Mouse (Mus musculus) embryo, embryonic 11 days (tissue): Measurements from ENCODE around the gene Zfp609.
"Not testable (repeated sequence)": the region's sequence is repeated elsewhere in the genome, so short reads cannot be mapped to it uniquely, and the experiment has no call there.

Experiments
- DNase-seq: peaks from one replicate; pipeline ENCODE4 v3.0.0-alpha.2; 2015

The Zfp609 gene

DNA sequence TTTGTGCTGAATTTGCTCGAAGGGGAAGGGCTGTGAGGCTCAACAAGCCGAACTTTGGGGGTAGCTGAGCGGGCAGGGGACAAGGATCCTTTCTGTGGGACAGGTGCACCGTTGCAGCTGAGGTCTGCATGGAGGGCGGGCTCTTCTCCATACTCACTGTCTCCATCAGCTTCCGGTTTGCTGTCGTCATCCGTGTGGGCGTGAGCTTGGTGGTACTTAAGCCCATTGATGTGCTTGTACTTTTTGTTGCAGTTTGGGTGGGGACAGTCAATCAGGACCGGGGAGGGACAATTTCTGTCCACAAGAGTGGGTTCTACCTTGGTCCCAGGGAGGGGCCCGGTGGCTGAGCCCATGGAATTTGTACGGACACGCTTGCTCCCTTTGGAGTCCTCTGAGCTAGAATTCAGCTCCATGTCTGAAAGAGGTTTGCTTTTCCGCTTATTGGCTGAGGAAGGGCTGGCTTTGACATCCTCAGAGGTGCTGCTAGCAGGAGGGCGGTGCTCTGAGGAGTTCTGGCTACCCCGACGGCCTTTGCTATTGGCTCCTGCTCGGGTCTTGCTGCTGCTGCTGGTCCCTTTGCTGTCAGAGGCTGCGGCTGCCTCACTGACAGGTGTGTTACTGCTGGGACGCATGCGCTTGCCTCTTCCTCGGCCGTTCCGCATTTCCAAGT lies 123.3 kb downstream of the Zfp609 start:
- no peak for DNase-seq

DNA sequence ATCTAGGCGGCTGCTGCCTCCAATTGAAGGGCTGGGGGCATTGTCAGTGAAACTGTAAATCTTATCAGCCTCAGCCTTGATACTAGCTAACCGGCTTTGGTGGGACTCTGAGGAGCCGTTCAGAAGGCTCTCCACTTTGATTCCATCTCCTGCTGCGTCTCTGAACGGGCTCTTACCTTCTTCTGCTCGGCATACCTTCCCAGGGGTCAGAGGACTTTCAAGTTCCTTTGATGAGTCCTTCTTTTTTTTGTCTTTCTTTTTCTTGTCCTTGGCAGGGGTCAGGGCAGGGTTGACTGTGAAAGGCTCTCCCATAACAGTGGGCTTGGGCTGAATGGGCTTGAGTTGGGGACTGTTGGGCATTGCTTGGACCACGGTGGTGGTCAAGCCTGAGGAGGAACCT lies 124.1 kb downstream of the Zfp609 start:
- DNase-seq: no peak

DNA sequence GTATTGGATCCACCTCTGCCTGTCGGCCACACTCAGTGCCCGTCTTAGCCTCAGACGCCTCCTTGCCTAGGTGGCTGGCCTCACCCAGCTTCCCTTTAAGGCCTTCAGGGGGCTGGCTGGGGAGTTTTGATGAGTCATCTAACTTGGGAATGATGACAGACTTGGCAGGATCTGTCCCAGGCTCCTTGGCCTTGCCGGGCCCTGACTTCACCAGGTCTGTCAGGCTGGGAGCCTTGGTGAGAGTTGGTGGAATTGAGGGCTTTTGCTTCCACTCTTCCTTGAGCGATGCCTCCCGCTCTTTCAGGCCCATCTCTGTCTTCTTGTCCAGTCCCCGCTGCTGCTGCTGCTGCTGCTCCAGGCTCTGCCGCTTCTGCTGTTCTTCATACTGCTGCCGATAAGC lies 125.1 kb downstream of the Zfp609 start:
- no peak for DNase-seq

DNA sequence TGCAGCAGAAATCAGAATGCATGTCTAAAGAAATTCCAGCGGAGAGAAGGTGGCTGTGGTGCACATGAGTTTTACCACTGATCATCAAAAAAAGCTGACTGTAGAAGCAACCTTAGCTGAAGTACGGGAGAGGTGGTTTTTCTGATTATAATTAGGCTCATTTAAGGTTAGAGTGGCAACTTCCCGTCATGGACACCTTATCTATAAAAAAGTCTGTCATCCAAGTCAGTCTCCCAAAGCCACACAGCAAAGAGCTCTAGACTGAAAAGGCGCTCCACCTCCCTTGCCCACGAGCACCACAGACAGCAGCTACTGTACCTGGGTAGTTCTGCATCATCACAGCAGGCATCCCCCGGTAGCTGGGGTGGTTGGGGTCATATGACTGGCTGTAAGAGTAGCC lies 126.9 kb downstream of the Zfp609 start:
- DNase-seq: no peak

DNA sequence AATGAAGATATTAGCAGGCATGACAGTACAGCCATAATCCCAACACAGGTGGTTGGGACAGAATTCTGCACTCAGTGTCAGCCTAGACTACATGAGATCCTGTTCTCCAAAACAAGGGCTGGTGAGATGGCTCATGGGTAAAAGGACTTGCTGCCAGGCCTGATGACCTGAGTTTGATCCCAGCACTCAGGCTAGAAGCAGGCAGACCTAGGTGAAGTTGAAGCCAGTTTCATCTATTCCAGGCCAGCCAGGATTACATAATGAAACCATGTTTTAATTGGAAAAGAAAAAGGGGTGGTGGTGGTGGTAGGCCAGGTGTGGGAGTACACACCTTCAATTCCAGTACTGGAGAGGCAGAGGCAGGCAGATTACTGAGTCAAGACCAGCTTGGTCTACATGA lies 129.4 kb downstream of the Zfp609 start:
- no peak for DNase-seq

DNA sequence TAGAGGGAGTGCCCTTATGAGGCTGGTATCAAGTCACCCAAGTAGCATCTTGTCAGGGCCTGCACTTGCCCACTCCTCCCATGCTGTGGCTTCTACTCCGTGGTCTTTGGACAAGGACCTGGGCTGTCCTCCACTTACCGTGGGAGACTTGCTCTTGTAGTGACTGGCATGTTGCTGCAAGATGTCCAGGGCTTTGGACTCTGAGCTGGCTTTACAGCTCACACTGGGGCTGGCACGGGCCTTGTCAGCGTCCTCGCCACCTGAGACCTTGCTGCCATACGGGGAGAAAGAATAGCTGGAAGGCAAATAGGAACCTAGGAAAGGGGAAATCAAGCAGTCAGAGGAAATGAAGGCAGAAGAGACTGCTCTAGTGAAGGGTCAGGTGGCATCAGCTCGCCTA lies 130.0 kb downstream of the Zfp609 start:
- DNase-seq: no peak

DNA sequence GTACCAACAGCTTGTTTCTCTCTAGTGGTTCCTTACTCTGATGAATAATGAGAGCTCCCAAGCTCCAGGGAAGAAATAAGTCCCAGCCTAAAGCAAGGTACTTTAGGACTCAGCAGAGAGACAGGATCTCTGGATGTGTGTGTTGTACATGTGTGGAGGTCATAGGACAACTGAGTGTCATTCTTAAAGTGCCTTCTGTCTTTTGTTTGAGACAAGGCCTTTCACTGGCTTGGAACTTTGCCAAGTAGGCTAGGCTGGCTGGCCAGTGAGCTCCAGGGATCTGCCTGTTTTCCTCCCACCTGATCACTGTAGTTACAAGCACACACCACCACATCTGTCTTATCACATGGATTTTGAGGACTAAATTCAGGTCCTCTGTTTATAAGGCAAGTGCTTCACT lies 131.0 kb downstream of the Zfp609 start:
- DNase-seq: no peak

DNA sequence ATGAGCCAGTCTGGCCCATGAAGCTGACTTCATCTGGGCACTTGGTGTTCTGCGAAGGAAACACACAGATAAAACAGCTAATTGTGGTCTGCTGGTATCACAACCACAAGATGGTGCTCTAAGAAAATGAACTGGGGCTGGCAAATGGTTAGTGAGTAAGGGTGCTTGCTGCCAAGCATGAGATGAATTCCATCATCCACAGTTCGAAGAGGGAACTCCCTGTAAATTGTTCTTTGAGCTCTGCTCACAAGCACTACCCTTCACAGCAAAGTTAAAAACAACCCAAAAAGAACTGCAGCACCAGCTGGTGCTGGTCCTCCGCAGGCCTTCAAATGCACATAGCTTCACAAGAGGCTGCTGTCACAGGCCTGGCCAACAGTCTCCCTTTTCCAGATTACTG lies 131.7 kb downstream of the Zfp609 start:
- DNase-seq: no peak

DNA sequence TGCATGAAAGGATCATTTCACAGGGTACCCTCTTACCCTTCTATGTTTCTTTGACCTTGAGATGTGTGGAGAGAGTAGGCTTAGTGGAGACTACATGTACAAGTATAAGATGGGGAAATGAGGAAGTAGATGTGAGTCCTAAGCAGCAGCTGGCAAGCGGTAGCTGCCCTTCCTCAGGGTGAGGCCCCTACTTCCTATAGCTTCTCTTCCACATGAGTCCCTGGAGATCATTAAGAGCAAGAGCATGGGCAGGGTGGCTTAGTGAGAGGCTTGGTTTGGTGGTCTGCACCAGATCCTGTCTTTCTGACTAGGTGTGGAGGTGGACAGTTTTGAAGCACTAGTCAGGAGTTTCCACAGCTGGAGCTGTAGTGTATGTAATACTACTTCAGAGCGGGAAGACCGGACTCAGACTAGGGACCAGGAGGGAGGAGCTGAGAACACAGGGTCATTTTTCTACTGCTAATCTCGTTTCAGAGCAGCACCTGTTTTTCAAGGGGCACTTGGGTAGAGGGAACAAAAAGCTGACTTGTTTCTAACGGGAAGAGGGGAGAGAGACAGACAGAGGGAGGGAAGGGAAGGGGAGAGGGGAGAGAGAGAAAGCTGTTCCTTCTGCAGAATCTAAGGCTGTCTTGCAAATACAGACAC lies 134.3 kb downstream of the Zfp609 start:
- no peak for DNase-seq

DNA sequence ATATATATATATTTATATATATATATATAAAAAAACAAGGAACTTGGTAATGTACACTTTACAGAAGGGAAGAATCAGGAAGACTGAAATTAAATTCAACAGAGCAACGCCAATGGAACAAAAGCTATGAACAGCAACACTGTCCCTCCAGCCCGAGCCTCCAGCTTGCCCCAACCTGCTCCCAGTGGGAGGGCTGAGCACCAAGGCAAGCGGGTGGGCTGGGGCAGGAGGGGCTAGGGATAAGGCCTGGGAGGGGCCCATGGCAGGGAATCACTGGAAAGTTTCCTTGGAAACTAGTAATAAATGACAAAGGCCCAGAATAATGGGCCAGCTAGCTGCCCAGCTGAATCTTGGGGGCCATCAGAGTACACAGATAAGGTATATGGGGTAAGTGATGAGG lies 134.9 kb downstream of the Zfp609 start:
- no peak for DNase-seq

DNA sequence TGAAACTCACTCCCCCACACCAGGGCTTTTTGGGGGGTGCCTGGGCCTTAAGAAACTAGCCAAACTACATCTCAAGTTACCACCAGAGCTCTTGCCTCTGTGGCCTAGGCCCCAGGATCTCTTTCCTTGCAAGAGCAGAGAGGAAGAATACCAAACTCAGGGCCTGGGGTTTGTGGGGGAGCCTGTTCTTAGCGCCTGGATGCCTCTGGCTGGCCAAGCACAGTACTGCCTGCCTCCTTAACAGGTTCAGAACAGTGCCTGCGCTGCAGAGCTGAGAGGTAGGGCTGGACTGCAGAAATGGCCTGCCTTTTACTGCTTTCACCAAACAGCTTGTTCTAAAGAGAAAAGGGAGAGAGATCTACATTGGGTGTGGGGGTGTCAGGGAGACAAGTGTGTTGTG lies 137.5 kb downstream of the Zfp609 start:
- DNase-seq: not testable (repeated sequence)

DNA sequence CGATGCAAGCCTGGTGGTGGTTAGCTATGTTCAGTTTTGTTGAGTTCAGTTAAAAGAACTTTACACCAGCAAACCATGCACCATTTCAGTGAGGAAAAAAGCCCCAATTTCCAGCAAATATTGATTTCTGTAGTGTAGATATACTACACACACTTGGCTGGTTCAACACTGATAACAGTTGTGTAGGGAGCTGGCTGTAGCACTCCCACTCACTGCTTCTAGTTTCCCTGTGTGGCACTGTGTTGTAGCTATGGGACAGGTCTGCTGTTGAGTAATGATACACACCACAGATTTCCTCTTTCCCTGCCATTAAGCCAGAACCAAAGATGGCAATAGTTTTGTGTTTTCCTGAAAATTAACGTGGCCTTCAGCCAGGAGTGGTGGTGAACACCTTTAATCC lies 142.7 kb downstream of the Zfp609 start:
- DNase-seq: no peak

DNA sequence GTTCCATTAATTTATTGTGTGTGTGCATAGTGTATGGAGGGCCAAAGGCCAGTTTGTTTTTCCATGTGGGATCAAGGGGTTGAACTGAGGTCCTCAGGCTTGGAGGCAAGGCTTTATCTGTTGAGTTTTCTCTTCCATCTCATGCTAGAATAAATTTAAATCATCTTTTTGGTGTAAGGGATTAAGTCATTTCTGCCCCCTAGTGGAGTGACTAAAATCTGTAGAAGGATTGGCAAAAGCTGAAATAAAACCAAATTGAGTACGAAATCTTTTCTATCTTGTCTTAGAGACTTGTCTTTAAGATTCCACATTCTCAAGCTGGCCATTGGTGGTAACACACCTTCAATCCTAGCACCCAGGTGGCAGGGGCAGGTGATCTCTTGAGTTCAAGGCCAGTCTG lies 144.4 kb downstream of the Zfp609 start:
- DNase-seq: peak; percentile 61

DNA sequence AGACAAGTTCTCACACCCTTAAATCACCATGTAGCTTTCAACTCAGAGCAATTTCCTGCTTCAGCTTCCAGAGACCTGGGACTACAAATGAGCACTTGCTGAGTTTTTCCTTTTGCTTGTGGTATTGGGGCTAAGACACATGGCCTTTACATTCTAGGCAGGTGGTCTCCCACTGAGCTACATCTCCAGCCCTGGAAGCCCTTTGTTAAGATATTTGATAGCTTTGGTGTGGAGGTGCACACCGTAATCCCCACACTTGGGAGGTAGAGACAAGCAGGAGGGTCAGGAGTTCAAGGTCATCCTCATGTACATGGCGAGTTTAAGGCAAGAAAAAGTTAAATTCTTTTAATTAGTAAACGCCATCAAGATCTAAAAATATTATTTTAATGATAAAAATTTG lies 145.2 kb downstream of the Zfp609 start:
- no peak for DNase-seq

DNA sequence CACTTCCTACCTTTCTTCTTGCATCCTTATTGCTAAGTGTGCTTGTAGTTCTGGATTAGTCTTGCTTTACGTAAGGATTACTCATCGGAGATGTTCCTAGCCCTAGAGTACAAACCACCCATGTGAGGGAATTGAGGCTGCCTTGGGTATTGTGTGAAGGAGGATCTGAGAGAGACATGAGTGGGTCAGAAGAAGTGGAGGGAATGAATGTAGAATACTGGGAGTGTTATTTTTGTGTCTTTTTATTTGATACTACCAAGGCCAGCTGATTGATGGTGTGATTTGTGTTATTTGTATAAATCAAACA lies 145.8 kb downstream of the Zfp609 start:
- no peak for DNase-seq

DNA sequence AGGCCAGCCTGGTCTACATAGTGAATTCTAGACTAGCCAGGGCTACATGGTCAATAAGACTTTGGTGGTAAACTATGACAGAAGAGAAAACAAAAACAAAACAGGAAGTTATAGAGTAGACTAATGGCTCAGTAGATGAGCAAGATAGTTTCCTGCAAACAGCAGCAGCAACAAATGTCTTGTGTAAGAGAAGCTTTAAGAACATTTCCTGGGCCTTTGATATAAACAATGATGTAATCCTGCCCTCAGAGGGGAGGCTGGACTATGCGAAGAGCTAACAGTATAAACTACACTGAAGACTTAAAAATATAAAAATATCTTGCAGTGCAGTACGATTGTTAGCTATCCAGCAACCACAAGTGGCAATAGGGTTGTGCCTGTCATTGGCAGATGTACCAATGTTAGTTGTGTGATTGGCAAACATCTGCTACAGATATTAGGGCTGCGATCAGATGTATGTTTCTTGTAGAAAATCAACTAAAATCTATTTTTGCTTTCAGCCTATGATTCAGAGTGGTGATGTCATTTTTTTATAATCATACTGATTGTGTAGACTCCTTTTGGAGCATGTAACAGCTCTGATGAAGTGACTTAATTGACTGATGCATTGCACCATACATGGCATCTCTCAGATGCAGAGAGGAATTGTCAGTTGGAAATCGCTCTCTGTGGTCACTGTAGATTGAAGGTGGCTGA lies 146.3 kb downstream of the Zfp609 start:
- no peak for DNase-seq

DNA sequence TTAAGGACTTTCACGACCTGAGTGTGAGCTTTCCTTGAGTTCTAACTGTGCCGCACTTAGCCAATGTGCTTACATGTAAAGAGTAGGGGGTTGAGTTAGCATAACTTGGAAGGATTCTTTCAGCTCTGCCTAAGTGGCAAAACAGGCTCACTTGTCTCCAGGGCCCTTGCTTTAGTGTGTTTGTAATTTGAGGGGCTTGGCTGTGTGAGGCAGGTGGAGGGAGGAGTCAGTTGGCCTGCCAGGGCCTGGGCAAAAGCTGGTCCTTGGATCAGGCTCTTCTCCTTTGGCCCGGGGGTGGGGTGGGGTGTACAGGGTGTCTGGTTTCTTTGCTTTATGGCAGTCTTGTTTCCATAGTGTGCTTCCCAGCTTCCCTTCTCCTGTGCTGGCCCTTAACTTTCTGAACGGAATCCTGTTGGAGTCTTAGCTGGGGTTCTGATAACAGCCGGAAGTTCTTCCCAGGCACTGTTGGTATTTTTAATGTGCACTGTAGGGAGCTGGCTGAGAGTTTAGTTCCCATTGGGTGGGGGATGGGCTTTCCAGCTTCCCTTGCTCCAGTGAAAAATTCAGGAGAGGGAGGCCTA lies 148.1 kb downstream of the Zfp609 start:
- peak; percentile 67 for DNase-seq

DNA sequence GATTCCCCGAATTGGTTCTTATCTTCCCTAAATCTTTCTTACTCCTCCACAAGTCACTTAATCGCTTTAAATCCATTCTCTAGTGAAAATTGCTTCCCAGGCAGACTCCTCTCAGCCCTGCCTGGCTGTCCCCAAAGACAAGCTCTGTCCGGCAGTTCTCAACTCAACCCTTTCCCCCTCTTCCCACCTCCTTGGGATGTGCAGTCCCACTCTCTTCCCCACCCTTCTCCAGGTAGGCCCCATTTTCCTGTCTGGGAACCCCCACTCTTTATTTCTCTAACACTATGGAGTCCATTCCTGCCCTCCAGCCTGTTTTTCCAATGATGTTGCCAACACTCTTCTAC lies 150.3 kb downstream of the Zfp609 start:
- DNase-seq: no peak

DNA sequence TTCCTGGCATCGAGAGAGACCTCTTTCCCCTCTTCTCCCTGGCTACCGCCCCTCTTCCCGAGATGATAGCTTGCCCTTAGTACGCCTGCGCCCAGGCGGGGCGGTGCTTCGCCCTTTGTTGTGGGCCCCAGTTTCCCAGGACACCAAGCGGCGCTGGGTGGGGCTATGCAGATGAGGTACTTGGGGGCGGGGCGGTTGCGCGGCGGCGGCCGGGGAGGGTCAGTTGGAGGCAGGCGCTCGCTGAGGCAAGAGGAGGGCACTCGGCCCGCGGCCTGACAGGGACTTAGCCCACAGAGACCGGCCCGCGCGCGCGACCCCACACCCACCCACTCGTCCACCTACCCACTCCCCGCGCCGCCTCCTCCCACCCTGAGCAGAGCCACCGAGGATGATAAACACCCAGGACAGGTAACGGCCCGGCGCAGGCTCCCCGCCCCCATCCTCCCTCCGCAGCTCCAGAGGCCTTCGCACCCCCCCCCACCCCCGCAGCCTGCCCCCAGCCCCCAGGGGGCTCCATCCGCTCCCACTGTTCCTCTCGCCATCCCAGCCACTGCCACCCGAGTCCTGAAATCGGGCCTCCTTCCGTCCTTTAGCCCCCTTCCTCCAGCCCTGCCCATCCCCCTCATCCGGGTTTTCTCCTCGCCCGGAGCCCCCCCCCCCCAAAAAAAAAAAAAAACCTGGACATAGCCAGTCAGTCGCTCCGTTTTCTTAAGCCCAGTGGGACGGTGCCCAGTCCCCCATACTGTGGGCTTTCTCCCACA lies 150.8 kb downstream of the Zfp609 start:
- DNase-seq: peak; percentile 99

DNA sequence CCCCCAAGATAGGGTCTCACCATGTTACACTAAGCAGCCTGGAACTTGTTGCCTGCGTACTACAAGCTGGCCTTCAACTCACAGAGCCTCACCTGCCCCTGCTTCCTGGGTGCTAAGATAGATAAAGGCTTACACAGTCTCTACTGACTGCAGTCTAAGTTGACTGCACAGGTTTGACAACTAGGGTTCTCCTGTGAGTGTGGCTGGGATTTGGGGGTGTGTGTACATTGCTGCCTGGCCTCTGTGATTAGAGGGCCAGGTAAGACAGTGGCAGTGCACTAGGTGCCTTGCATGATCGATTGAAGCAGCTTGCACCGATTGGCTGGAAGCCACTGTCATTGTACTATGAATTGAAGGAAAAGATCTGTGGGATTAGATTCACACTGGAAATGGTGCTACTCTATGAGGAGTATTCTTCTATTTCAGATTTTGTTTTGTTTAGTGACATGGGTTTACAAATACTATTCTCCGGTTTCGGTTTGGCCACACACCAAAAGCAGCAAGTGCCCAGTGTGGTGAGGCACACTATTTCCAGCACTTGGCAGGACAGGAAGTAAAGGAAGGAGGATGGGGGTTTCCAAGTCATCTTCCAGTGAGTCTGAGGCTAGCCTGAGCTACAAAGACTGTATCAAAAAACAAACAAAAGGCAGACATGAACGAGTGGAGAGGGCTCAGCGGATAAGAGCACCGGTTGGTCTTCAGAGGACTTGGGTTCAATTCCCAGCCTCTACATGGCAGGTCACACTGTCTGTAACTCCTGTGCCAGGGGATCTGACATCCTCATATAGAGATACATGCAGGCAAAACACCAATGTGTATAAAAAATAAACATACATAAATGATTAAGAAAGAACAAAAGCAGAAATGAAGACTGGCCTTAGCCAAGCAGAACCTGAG lies 151.7 kb downstream of the Zfp609 start:
- no peak for DNase-seq

DNA sequence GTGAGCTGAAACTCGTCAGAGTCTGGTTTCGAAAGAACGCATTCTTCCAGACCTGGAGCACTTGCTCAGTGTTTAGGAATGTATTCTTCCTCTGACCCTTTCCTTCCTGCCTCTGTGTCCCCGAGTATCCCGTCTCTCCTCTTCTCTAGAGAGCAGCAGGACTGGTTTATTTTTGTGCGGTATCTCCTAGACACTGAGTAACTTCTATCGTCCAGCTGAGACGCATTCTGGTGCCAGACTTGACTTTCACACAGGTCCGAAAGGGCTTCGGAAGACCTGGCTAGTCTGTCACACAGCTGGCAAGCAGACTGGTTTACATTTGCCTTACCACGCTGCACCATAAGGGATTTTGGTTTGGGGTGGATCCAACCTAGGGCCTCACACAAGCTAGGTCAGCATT lies 154.4 kb downstream of the Zfp609 start:
- DNase-seq: no peak

DNA sequence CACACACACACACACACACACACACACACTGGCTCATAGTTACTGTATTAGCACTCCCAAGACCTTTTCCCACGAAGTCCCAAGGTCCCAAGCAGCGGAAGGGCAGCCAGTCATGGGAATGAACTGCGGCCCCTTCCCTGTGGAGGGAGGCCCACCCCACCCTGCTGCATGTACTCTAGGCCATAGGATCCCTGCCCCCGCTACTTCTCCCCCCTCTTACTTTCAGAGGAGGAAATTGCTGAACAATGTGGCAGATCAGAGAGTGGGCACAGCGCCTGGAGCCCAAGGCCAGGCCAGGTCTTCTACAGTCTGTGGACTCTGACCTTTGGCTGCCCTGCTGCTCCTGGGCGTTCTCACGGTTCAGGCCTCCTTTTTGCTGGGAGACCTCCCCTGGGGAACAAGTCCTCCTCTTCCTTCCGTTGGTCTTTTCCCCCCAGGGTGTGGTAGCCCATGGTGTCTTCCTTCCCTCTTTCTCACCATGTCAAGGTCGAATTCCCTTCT lies 155.9 kb downstream of the Zfp609 start:
- no peak for DNase-seq
